Mouse (Mus musculus): ENCODE measurements around the gene Stx6. TPM values are rescaled to one million over a fixed set of nuclear protein-coding genes. Genes with fewer than 3 reads are reported as not detected.

Gene Stx6
- total and polyA plus RNA-seq, 2 experiments, result 10.1 to 11.7 TPM

- peaks cover 21% of the 10 kb centered on the region for H3K4me1 ChIP-seq (ENCODE audit: control insufficient read depth, insufficient read depth, low read length)
- H3K9ac ChIP-seq (ENCODE audit: low read depth, low read length), result no peak overlapping the region
- H3K36me3 ChIP-seq (ENCODE audit: control insufficient read depth, insufficient read depth, low read length), result no peaks in the 10 kb centered on the region
- no peak overlapping the region; the same call in 1 of the 2 replicates for H3K27ac ChIP-seq (replicated peaks; ENCODE audit: insufficient read depth, low read depth, low read length)
- H3K27me3 ChIP-seq (ENCODE audit: control insufficient read depth, insufficient read depth, low read length), result no peaks in the 10 kb centered on the region
- no peak for TF ChIP-seq CTCF (IDR thresholded peaks at IDR 0.05; ENCODE audit: low read depth, low read length)
- DNase-seq (ENCODE audit: extremely low read depth, low read depth, low spot score), result peak; percentile 83
- no peaks in the 10 kb centered on the region for H3K79me2 ChIP-seq (ENCODE audit: control insufficient read depth, insufficient read depth, low read length)
- 36% methylated on average over 8 of the region's 8 CpGs for WGBS
- no peak overlapping the region for H3K4me3 ChIP-seq (ENCODE audit: insufficient read depth, low read depth, low read length)
Observed at GRCm38 (mm10) chr1:155204560-155205162, 46.1 kb downstream of the Stx6 start.

GRCm38 (mm10) chr1:155205311-155205710 lies 46.8 kb downstream of the Stx6 start:
- H3K4me1 ChIP-seq (ENCODE audit: control insufficient read depth, insufficient read depth, low read length), result peaks cover 17% of the 10 kb centered on the region
- no peak overlapping the region for H3K4me3 ChIP-seq (ENCODE audit: insufficient read depth, low read depth, low read length)
- H3K36me3 ChIP-seq (ENCODE audit: control insufficient read depth, insufficient read depth, low read length), result no peaks in the 10 kb centered on the region
- TF ChIP-seq POLR2A (IDR thresholded peaks at IDR 0.05; ENCODE audit: extremely low read depth, insufficient read depth, low read length) (no peak), CTCF (IDR thresholded peaks at IDR 0.05; ENCODE audit: low read depth, low read length) (no peak)
- 79% methylated on average over 7 of the region's 7 CpGs for WGBS
- no peaks in the 10 kb centered on the region for H3K79me2 ChIP-seq (ENCODE audit: control insufficient read depth, insufficient read depth, low read length)
- H3K27me3 ChIP-seq (ENCODE audit: control insufficient read depth, insufficient read depth, low read length), result no peaks in the 10 kb centered on the region
- no peak overlapping the region for H3K9ac ChIP-seq (ENCODE audit: low read depth, low read length)
- H3K27ac ChIP-seq (replicated peaks; ENCODE audit: insufficient read depth, low read depth, low read length), result no peak overlapping the region
- no peak for DNase-seq (ENCODE audit: extremely low read depth, low read depth, low spot score)

DNA sequence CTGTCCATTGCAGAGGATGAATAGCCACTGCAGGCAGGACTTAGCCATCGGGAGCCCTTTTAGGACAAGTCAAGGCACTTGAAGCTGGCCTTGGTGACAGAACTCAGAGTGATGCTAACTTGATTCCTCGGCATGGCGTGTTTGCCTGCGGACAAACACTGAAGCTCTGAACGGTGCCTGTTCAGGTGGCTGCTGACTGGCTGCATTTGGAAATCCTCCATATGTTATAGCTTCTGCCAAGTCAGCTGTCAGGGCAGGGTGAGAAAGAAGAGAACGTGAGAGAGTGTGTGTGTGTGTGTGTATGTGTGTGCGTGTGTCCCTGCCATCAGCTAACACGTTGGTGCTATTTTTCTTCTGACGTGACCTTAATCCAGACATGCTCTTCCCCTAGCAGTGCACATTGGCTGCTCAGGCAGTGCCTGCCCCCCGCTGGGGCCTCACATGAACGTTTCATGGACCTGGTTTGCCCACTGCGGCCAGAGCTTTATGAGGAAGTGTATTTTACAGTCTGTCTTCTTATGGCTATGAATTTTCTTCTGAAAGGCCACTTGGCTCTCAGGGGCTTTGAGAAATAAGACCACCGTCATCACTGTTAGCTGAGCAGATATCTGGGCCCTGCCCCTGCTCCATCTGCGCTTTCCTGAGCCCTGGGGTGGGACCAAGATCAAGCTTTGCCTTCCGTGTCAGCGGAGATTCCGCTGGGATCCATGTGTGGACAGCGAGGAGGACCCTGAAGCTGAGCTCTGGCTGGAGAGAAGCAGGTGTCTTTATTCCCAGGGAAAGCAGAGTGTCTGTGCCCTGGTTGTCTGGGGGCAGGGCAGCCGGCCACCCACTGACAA lies 47.5 kb downstream of the Stx6 start:
- peaks cover 14% of the 10 kb centered on the region for H3K4me1 ChIP-seq (ENCODE audit: control insufficient read depth, insufficient read depth, low read length)
- H3K9ac ChIP-seq (ENCODE audit: low read depth, low read length), result no peak overlapping the region
- no peaks in the 10 kb centered on the region for H3K79me2 ChIP-seq (ENCODE audit: control insufficient read depth, insufficient read depth, low read length)
- no peak for TF ChIP-seq CTCF (IDR thresholded peaks at IDR 0.05; ENCODE audit: low read depth, low read length)
- no peak for TF ChIP-seq POLR2A (IDR thresholded peaks at IDR 0.05; ENCODE audit: extremely low read depth, insufficient read depth, low read length)
- H3K4me3 ChIP-seq (ENCODE audit: insufficient read depth, low read depth, low read length), result no peak overlapping the region
- H3K27ac ChIP-seq (replicated peaks; ENCODE audit: insufficient read depth, low read depth, low read length), result no peak overlapping the region
- WGBS, result 91% methylated on average over 19 of the region's 19 CpGs
- H3K27me3 ChIP-seq (ENCODE audit: control insufficient read depth, insufficient read depth, low read length), result no peaks in the 10 kb centered on the region
- H3K36me3 ChIP-seq (ENCODE audit: control insufficient read depth, insufficient read depth, low read length), result no peaks in the 10 kb centered on the region
- DNase-seq (ENCODE audit: extremely low read depth, low read depth, low spot score), result no peak

DNA sequence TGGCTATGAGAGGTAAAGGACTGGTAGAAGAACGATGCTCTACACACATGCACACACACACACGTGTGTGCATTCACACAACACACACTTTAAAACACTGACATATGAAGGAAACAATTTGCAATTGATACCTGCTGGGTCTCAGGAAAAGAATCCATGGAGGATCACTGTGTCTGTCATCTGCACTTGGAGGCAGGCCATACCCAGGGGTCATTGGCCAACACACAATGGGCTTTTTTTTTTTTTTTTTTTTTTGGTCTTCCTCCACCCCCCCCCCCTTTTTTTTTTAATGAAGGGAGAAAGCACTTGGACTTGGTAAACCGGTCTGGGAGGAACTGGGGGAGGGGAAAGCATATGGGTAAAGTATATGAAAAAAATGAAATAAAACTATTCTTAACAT lies 49.3 kb downstream of the Stx6 start:
- H3K9ac ChIP-seq (ENCODE audit: low read depth, low read length), result no peak overlapping the region

DNA sequence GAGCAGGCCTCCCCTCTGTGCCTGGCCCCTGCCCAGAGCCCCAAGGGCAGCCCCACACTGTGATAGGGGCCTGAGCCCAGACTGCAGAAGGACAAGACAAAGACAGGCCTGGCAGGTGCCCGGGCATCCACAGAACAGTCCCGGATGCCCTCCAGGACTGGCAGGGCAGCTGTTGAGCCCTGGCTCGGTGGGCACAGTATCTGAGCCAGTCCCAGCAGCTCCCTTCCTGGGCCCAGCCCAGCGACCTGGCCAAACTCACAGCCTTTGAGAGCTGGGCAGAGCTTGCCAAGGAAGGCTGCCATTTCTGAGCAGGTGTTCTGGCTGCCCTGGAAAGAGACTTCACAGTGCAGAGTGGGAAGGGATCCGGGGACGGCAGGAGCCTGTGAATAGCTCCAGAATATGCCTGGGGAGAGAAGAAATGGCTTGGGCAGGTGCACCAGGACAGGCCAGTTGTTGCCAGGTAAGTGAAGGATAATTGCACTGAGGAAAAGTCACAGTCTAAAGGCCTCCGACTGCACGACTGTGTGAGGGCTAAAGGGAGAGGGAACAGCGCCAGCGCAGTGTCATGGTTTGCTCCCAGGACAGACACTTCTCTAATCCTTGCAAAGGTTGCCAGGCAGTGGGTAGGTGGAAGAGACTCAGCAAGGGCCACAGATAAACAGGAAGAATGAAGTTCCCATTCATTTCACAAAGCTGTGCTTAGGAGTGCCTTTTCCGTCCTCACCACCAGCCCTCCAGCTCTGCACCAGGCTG lies 51.7 kb downstream of the Stx6 start:
- TF ChIP-seq POLR2A (IDR thresholded peaks at IDR 0.05; ENCODE audit: extremely low read depth, insufficient read depth, low read length) (no peak), CTCF (IDR thresholded peaks at IDR 0.05; ENCODE audit: low read depth, low read length) (no peak)
- H3K9ac ChIP-seq (ENCODE audit: low read depth, low read length), result no peak overlapping the region
- no peaks in the 10 kb centered on the region for H3K27me3 ChIP-seq (ENCODE audit: control insufficient read depth, insufficient read depth, low read length)
- H3K79me2 ChIP-seq (ENCODE audit: control insufficient read depth, insufficient read depth, low read length), result no peaks in the 10 kb centered on the region
- no peak for DNase-seq (ENCODE audit: extremely low read depth, low read depth, low spot score)
- no peaks in the 10 kb centered on the region for H3K36me3 ChIP-seq (ENCODE audit: control insufficient read depth, insufficient read depth, low read length)
- H3K27ac ChIP-seq (replicated peaks; ENCODE audit: insufficient read depth, low read depth, low read length), result no peak overlapping the region
- H3K4me1 ChIP-seq (ENCODE audit: control insufficient read depth, insufficient read depth, low read length), result no peaks in the 10 kb centered on the region
- 75% methylated on average over 11 of the region's 11 CpGs for WGBS
- H3K4me3 ChIP-seq (ENCODE audit: insufficient read depth, low read depth, low read length), result no peak overlapping the region

More for the DNA sequence above, 49.3 kb downstream of the Stx6 start:
- WGBS, result 88% methylated on average over 3 of the region's 3 CpGs
- no peak overlapping the region for H3K4me3 ChIP-seq (ENCODE audit: insufficient read depth, low read depth, low read length)
- no peaks in the 10 kb centered on the region for H3K79me2 ChIP-seq (ENCODE audit: control insufficient read depth, insufficient read depth, low read length)
- no peaks in the 10 kb centered on the region for H3K27me3 ChIP-seq (ENCODE audit: control insufficient read depth, insufficient read depth, low read length)
- TF ChIP-seq POLR2A (IDR thresholded peaks at IDR 0.05; ENCODE audit: extremely low read depth, insufficient read depth, low read length) (no peak), CTCF (IDR thresholded peaks at IDR 0.05; ENCODE audit: low read depth, low read length) (no peak)
- H3K4me1 ChIP-seq (ENCODE audit: control insufficient read depth, insufficient read depth, low read length), result peaks cover 7% of the 10 kb centered on the region
- DNase-seq (ENCODE audit: extremely low read depth, low read depth, low spot score), result no peak
- H3K27ac ChIP-seq (replicated peaks; ENCODE audit: insufficient read depth, low read depth, low read length), result no peak overlapping the region
- no peaks in the 10 kb centered on the region for H3K36me3 ChIP-seq (ENCODE audit: control insufficient read depth, insufficient read depth, low read length)
